Mouse (Mus musculus) heart, adult 2 months (tissue): ENCODE results near the gene Atf7ip2. TPM values are rescaled to one million over a fixed set of nuclear protein-coding genes. Genes with fewer than 3 reads are reported as not detected.

ENCODE experiments used
- DNase-seq, 2 experiments: peaks; one replicate each; pipeline ENCODE4 v3.0.0; 2021
- H3K27ac ChIP-seq: fragments of 200-600 bp; 2 replicates; pipeline ENCODE4 v1.8.1; 2022
- H3K27me3 ChIP-seq: fragments of 200-500 bp; 2 replicates; pipeline ENCODE4 v1.6.1; 2012; ENCODE audit warnings: mild to moderate bottlenecking, low read length, inconsistent platforms, mixed read lengths; ENCODE audit not compliant: control insufficient read depth, insufficient read depth
- H3K36me3 ChIP-seq: fragments of 200-500 bp; 2 replicates; pipeline ENCODE4 v1.6.1; 2012; ENCODE audit warnings: low read length, inconsistent platforms; ENCODE audit not compliant: control insufficient read depth, insufficient read depth
- H3K4me1 ChIP-seq: fragments of 200-500 bp; 2 replicates; pipeline ENCODE4 v1.6.1; 2011; ENCODE audit warnings: low read length; ENCODE audit not compliant: control insufficient read depth, insufficient read depth
- H3K4me3 ChIP-seq: fragments of 200-600 bp; 2 replicates; pipeline ENCODE4 v1.8.1; 2022
- H3K79me2 ChIP-seq: fragments of 200-500 bp; replicated peaks from 2 replicates; pipeline ENCODE4 v1.6.1; 2012; ENCODE audit warnings: mild to moderate bottlenecking, inconsistent platforms, low read length, moderate library complexity, mixed read lengths; ENCODE audit not compliant: control insufficient read depth, insufficient read depth
- H3K9ac ChIP-seq: fragments of 200-500 bp; 2 replicates; pipeline ENCODE4 v1.6.1; 2012; ENCODE audit warnings: low read depth, mild to moderate bottlenecking, control low read depth, inconsistent platforms, low read length, mixed read lengths
- CTCF ChIP-seq: fragments of 200-600 bp; IDR thresholded peaks from 2 replicates; pipeline ENCODE4 v1.8.1; 2022; ENCODE audit warnings: antibody characterized with exemption, mild to moderate bottlenecking, moderate library complexity
- EP300 ChIP-seq: fragments of 200-500 bp; IDR thresholded peaks from 2 replicates; pipeline ENCODE4 v1.6.1; 2011; ENCODE audit warnings: low read depth, low read length, control low read depth; ENCODE audit not compliant: insufficient read depth
- POLR2A ChIP-seq: fragments of 200-500 bp; IDR thresholded peaks from 2 replicates; pipeline ENCODE4 v1.6.1; 2011; ENCODE audit warnings: mild to moderate bottlenecking, low read depth, low read length, control low read depth; ENCODE audit not compliant: insufficient read depth
- WGBS: fragments of 180-500 bp; shearing (Covaris S2); methylation state at CpG from one replicate; pipeline ENCODE4 v1.1.7; 2018; 5-methylcytosine and 5-hydroxymethylcytosine counted together
- intact Hi-C: fragments of 180-260 bp; cut with DNase I; formaldehyde crosslinking; loops from one replicate; pipeline ENCODE4 v1.15.1; 2025
- microRNA-seq, 2 experiments: library from miRNA; unstranded; fragments of <30 nt; microRNA quantifications; one replicate each; pipeline ENCODE4 v1.2.0; 2021
- polyA plus RNA-seq: library from polyadenylated mRNA; depleted of rRNA; stranded (reverse); fragments of >200 nt; gene quantifications from 2 replicates; pipeline ENCODE4 v1.2.3, GENCODE M21; 2012; rRNA removed
- total RNA-seq, 2 experiments: library from RNA; stranded (reverse); gene quantifications; 2 replicates each; pipeline ENCODE4 v1.2.3; 2021

Gene Atf7ip2
- total and polyA plus RNA-seq, 3 experiments: not detected

DNA sequence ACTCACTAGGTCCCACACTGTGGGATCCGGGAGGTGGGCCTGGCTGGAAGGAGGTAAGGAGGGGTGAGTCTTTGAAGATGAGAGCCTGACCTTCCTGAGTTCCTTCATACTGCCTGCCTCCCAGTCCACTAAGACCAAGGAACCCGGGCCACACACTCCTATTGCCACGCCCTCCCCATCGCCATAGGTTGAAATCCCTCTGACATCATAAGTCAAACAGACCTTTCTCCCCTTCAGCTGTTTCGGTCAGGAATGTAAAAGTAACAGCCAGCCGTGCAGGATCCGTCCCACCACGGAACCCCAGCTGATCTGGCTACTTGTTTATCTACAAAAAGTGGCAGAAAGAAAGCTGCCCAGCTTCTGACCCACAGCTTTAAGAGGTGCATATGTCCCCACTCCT lies 107.1 kb downstream of the Atf7ip2 start:
- no peak overlapping the region for H3K27ac ChIP-seq
- 50% methylated on average over 8 of the region's 8 CpGs for WGBS

DNA sequence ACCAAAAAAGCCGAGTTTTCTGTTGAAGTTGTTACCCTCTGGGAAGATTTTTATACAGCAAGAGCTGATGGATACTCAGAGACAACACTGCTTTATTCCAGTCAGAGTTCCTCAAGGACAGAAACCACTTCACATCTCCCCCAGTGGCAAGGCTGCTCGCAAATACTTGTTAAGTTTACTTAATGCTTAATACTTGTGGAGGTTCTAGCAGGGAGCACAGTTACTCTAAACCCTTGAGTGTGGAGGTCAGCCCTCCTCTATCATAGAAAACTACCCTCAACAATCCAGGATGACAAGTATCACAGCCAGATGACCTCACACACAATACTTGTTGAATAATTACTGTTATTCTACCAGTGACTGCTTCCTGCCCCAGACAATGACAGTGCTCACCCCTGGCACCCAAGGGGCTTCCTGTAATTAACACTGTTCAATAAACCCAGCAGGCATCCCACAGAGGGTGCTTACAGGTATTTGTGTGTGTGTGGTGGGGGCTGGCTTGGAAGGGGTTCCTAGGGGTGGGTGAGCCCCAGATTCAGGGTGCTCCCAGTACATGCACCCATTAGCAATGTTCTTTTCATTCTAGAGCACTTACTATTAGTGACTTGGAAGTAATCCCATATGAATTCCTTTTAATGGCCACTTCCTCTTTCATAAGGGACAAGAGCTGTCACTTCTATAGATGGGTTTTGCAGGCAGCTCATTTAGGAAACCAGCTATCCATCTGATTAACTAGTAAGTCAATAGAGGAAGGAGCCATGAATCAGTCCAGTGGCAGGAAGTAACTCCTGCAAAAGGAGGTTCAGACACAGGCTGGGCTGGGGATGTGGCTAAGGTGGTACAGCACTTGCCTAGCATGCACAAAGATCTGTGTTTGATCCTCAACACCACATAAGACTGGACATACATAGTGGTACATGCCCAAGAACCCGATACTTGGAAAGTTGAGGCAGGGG lies 108.0 kb downstream of the Atf7ip2 start:
- Histone ChIP-seq H3K27me3 (no peaks in the 10 kb centered on the region), H3K27ac (no peak overlapping the region), H3K79me2 (peaks cover 5% of the 10 kb centered on the region; the same call in 1 of the 2 replicates), H3K4me3 (no peak overlapping the region), H3K4me1 (peaks cover 23% of the 10 kb centered on the region), H3K9ac (no peak overlapping the region), H3K36me3 (no peaks in the 10 kb centered on the region; the same call in 1 of the 2 replicates)
- intact Hi-C loops: no loop called here
- TF ChIP-seq CTCF: no peak
- no peak for TF ChIP-seq EP300
- no peak for TF ChIP-seq POLR2A
- no peak for DNase-seq
- WGBS: 64% methylated on average over 3 of the region's 3 CpGs

More for the DNA sequence above, 107.1 kb downstream of the Atf7ip2 start:
- H3K4me3 ChIP-seq: no peak overlapping the region
- DNase-seq: no peak
- H3K79me2 ChIP-seq: 0 out of 2 replicates have a peak, but pooled peaks cover 2% of the 10 kb centered on the region
- H3K4me1 ChIP-seq: peaks cover 21% of the 10 kb centered on the region
- no peak overlapping the region for H3K9ac ChIP-seq
- TF ChIP-seq EP300: no peak
- TF ChIP-seq CTCF: no peak
- no peak for TF ChIP-seq POLR2A
- intact Hi-C loops: no loop called here
- no peaks in the 10 kb centered on the region for H3K27me3 ChIP-seq
- no peaks in the 10 kb centered on the region; the same call in 1 of the 2 replicates for H3K36me3 ChIP-seq

Small RNA genes within 50 kb of the gene (microRNA-seq; reads per million reads assigned to microRNA genes)
- gene Gm22932: 0 reads per million in 2 experiments

Other genes starting within 250 kb of the Atf7ip2 start
- gene Grin2a, start 197.2 kb upstream of the Atf7ip2 start, total RNA-seq: under 1 TPM; 0.07 to 0.10 TPM
- 0.02 and 0.03 TPM in 2 replicates for gene Grin2a, start 197.2 kb upstream of the Atf7ip2 start, polyA plus RNA-seq
- not detected for gene Rpl39l, start 22.5 kb upstream of the Atf7ip2 start, total RNA-seq
- 0.23 and 0.47 TPM in 2 replicates for gene Rpl39l, start 22.5 kb upstream of the Atf7ip2 start, polyA plus RNA-seq
- 10 to 100 TPM; 33.6 to 34.1 TPM for gene Emp2, start 121.3 kb downstream of the Atf7ip2 start, total RNA-seq
- 49.9 and 75.4 TPM in 2 replicates for gene Emp2, start 121.3 kb downstream of the Atf7ip2 start, polyA plus RNA-seq
- not detected for gene Tekt5, start 202.8 kb downstream of the Atf7ip2 start, total RNA-seq
- 0.12 and 0.18 TPM in 2 replicates for gene Tekt5, start 202.8 kb downstream of the Atf7ip2 start, polyA plus RNA-seq
- gene Nubp1, start 219.2 kb downstream of the Atf7ip2 start, total RNA-seq: 1 to 10 TPM; 7.4 to 7.9 TPM
- 11.5 and 14.7 TPM in 2 replicates for gene Nubp1, start 219.2 kb downstream of the Atf7ip2 start, polyA plus RNA-seq